Mouse (Mus musculus): ENCODE measurements around the gene Gsto2. TPM values are rescaled to one million over a fixed set of nuclear protein-coding genes. Genes with fewer than 3 reads are reported as not detected.

The Gsto2 gene
- polyA plus RNA-seq, 2 experiments from 2014 or later: 0.74 TPM; not detected in 1

DNA sequence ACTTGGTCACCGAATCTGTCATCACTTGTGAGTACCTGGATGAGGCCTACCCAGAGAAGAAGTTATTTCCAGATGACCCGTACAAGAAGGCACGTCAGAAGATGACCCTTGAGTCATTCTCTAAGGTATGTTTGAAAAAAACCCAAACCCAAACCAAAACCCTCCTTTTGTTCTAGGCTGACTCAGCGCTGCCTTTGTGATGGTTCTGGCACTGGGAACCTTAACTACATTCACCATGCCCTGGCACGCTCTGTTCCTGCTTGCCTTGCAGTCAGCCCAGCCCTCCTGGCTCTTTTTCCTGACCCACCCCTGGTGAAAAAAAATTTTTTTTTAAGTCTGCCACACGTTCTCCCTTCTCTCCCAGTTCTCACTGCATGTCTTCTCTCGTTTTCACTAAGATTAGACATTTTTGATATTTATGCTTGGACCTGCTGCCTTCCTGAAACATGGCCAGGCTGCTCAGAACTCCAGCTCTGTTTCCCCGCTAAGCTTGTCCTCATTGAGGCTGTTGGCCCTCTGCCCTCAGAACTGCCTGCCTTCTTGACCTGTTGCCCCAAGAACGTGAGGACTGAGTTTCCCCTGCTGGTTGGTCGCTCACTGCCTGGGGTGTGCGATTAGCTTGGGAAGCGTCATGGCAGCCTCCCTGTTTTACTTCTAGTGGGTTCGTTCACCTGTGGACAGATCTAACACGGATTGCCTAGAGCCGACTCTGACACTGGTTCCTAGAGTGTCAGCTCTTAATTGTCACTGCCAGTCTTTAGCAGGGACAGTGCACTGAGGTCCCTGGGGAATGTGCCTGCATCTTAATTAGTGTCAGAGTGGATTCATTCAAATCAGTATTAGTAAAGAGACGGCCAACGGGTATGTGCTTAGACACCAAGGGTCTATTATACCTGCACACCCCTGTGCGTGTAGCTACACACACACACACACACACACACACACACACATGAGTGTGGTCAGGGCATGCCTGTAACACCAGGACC is 7.1 kb upstream of the Gsto2 start:
- ATAC-seq: no peak

DNA sequence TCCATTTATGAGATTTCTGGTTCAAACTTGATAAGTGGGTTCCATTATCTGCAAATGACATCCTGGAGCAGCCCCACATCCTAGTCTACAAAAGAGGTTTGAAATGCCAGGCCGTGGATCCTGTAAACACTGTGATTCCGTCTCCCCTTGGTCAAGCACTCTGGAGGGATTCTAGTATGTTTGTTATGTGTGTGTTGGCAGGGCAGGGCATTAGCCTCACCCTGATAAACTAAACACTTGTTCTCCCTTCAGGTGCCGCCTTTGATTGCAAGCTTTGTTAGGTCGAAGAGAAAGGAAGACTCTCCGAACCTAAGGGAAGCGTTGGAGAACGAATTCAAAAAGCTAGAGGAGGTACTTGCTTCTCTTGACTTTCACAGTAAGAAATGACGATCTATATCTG is 6.2 kb upstream of the Gsto2 start:
- ATAC-seq: no peak

DNA sequence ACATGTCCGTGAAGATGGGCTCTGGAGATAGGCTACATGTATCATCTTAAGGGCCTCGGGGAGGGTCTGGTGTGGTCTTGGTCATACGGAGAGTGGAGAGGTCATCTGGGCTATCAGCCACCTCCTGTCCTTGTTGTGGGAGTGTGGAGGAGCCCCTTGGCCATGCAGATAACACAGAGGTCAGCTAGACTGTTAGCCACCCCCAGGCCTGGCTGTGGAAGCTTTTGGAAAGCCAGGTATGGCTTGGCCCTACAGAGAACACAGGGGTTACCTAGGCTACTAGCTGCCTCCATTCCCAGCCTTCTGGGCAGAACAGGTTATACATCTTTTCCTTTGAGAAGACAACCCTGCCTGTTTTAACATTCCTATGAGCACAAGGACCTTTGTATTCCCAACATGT is 2.8 kb upstream of the Gsto2 start:
- ATAC-seq: no peak

DNA sequence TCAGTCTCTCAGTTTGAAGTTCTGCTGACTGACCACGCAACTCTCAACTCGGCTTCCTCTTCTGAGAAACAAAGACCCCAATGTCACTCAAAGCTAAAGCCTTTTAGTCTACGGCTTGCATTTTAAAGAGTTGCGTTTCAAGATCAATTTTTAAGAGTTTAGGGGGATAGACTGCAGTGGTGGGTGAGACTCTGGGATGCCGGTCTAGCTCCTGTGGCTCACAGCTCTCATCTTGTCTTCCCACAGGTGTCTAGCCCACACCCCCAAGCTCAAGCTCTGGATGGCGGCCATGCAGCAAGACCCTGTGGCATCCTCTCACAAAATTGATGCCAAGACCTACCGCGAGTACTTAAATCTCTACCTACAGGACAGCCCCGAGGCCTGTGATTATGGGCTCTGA is 1.3 kb upstream of the Gsto2 start:
- ATAC-seq: no peak

DNA sequence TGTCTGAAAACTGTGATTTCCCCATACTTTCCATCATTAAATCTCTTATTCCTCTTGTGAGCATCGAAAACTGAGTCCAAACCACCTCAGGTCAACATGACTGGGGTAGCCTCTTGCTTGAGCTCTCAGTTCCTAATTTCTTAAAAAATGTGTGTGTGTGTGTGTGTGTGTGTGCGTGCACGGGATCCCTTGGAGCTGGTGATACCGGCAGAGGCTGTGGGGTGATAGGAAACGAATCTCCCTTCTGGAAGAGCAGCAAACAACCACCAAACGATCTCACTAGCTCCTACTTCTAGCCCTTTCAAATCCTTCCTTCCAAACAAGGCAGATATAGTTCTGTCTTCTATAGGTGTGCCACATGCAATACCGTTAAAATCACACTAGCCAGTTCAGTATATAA is 613 bp upstream of the Gsto2 start:
- ATAC-seq: no peak

DNA sequence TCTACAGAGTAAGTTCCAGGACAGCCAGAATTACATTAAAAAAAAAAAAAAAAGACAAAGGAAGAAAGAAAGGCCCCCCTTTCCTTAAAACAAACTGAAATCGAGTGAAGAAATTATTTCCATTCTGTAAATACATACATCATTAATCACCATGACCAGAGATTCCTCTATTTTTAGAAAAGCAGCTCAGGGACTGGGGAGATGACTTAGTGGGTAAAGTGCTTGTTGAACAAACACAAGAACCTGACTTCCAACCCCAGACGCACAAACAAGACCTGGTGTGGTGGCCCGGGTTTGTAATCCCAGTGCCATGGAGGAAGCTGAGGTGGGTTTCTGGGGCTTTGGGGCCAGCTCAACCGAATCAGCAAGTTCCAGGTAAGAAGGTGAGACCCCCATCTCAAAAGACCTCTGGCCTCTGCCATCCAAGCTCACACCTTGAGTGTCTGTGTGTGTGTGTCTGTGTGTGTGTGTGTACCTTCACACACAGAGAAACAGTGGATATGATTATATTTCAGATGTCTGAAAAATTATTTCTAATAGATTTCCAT is 2.4 kb downstream of the Gsto2 start:
- no peak for ATAC-seq

DNA sequence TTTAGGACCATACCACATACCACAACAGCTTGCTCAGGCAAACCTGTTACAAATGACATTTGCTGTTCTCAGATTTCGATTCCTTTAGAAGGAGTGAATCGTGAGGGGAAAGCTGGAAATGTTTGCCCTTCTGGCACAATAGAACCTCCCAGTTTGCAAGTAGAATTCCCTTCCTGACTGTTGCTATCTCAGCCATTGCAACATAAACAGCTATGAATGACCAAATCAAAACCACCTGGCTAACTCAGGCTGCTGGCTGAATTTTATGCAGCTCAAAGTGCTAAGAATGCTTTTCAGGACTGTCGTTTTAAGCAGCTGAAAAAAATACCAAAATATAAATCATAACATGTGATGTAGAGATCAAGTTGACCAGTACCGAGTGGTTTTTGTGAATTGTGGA is 3.6 kb downstream of the Gsto2 start:
- no peak for ATAC-seq

DNA sequence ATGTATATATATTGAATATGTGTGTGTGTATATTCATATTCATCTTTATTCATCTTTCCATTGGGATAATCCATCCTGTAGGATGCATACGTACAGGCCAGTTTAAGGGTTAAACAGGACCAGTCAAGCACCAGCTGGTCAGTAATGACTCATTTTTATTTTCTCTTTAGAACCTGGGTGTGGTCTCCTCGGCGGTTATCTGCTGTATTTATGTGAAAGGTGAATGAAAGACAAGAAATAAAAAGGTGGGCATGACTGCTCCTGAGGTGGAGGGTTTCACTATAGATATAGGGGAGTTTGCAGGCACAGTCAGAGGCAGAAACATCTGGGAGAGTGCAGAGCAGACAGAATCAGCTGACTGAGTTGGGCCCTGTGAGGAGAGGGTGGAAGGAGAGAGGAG is 4.2 kb downstream of the Gsto2 start:
- no peak for ATAC-seq

DNA sequence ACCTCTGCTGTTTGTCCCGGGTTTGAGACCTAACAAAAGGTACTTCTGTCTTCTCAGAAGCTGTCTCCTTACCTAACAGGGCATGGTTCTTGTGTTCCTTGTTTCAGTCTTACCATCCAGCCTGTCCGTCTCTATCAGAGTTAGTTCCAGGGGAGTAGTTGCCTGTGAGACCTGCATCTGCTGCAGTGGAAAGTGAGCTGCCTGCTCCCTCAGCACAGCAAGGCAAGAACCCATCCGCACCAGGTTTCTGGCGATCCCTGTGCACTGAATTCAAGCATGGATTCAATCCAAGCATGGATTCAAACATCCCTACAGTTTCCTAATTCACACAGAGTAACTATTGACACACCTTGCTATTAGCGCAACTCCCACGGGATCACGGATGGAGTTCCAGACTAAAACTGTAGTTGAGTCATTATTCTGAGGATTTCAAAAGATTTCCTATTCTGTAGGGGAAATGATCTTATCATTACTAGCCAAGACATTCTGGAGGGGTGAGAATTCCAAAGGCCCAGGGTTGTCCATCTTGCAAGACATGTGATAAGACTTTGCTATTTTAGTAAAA is 4.8 kb downstream of the Gsto2 start:
- no peak for ATAC-seq

DNA sequence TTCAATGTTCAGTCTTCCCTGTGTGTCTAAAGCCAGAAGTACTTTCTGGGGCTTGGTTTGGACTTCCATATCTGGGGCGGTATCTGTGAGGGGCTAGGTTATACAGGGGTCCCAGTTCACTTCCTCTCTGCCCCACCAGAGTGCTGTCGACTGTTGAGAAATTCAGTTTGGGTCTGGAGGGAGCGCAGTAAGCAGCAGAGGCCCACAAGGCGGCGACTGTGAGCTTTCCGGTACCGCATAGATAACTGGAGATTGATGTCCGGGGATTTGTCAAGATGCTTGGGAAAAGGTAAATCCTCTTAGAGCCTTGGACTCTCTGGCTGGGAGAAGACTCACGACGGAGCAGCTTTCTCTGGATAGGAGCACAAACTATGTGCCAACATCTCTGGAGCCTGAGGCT is 6.2 kb downstream of the Gsto2 start:
- ATAC-seq: no peak

DNA sequence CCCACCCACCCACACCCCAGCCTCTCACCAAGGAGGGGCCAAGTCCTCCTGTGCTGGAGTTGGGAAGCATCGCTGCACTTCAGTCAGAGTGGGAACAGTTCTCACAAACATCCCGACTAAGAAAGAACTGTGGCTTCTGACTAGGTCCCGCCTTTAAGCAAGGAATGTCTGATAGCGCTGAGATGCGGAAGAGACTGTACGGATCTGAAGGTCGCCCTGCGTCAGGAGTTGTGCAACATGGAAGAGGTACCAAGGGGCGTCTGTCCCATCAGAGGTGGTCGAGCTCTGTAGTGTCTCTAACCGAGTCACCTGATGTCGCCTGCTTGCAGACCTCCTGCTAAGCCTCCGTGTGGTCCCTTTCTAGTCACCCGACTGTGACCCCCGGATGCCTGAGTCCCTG is 10.9 kb downstream of the Gsto2 start:
- no peak for ATAC-seq

DNA sequence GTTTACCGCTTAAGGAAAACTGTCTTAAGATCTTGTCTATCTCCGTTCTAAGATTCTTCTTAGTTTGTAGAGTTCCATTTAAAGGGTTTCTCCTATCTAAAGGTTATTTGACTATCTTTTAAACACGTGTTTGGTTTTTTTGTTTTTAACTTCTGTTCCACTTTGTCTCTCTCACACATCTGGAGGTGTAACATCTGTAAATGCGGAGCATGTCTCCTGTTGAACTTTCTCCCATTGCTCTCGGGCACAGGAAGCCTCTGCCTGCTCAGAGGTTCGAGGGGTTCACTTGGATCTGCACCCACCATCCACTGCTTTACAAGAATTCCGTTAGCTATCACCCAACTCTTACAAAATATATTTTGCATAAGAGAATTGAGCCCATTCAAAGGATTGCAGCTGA is 16.2 kb downstream of the Gsto2 start:
- ATAC-seq: no peak

DNA sequence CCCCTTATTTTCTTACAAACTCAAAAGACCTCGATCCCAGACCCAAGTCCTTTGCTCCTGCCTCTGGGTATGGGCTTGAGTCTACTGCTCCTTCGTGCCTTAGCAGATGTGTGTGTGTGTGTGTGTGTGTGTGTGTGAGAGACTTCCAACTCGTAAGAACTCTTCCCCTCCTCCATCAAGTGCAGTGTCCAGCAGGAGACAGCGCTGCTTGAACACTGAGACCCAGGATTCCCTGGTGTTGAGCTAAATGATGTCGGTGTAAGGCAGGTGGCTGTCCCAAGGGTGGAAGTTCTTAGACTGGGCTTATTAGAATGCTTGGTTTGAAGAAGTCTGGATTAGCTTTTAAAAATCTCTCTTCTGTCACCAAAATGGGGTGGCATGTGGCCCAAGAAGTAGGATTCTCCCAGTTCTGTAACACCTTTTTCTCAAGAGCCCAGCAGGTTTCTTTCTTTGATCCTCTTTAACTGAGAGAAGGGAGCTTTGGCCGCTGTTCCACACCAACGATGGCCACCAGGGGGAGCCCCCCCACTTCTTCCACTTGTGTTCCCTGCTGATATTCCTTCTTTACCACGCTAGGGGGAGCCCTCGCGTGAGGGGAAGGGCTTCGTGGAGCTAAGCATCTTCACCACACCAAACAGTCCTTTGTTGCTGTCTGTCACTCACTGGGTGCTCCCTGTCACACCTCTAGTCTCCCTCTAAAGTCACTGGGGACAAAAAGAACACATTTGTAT is 17.0 kb downstream of the Gsto2 start:
- peak; percentile 75 for ATAC-seq

DNA sequence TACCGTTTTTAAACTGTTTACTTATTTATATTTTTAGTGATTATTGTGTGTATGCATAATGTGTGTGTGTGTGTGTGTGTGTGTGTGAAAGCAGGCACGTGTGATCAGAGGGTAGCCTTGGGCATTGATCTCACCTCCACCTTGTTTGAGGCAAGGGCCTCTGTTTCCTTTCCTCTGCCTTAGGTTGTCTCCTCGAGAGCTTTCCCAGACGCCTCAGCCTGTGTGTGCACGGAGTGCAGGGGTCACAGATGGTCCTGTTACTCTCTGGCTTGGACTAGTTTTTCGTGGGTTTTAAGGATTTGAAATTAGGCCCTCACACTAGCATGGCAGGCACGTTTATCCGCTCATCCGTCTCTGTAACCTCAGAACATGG is 17.5 kb downstream of the Gsto2 start:
- no peak for ATAC-seq

DNA sequence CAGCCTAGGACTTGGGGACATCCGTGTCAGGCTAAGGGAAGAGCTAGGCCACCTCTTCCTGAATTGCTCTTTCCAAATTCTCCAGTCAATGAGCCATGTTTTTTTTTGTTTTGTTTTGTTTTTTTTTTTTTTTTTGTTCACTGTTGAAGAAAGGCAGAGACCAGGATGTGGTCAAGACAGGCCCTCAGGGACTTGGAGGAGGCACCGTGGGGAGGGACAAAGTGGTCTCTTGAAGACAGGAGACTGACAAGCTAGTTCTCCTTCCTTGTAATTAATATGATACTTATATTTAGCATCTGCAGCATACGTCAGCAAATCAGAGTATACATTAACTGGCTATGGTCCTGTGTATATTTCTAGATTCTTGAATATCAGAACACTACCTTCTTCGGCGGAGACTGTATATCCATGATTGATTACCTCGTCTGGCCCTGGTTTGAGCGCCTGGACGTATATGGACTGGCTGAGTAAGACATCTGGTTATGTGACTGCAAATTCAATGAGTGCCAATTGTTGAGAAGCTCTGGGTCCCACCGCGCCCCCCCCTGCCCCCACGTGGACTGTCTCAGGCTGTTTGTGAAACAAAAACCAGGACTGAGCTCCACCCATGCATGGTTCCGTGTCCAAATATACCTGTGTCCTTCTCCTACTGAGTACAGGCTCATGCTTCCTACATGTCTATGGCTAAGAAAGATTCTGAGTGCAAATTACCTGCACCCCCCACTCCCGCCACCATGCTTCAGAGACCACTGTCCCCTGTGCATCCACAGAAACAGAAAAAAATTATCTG is 19.2 kb downstream of the Gsto2 start:
- no peak for ATAC-seq

DNA sequence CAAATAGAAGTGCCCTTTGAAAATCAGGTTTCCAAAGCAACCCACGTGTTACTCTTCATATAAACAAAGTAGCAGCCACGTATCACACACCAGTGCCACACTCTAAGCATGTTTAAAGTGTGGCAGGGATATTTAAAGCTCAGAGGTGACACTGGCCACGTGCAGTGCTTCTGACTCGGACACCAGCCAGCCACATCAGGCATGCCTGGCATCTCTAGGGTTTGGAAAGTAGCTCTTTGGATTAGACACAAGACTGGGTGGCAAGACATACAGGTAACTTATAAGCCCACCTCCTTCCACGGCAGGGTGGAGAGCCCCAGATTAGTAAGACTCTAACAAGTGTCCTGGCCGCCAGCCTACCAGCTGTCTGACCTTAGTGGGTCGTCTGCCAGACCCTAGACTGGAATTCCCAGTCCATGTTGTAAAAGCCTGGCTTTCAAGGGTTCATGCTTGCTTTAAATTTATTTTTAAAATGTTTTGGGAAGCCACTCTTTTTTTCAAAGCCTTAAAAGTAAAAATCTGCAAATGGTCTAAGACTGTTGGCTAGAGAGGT is 19.9 kb downstream of the Gsto2 start:
- ATAC-seq: no peak

DNA sequence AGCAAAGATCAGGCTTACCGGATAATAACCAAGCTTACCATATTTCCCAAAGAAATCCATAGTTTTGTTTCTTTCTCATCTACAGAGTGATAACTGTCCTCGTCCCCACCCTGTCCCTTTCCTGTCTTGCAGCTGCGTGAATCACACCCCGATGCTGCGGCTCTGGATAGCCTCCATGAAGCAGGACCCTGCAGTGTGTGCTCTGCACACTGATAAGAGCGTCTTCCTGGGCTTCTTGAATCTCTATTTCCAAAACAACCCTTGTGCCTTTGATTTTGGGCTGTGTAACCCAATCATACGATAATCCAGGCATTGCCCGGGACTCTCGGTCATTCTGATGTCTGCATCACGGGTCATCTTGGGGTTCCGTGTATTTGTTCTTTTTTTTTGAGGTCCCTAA is 20.6 kb downstream of the Gsto2 start:
- ATAC-seq: no peak

DNA sequence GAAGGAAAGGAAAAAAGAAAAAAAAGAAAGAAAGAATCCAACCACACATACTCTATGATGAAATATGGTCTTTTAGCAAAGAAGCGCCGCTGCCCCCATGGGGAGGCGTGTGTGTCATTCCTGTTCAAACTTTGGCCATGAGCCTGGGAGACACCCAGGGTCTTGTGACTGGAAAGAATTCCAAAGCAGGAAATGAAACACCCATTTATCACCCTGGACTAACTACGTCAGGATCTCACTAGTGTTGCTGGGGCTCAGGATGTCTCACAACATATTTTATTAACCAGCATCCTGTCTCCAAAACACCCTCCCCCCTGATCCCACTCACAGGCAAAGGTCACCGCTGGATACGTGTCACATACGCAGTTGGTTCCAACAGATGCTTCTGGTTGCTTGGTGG is 21.3 kb downstream of the Gsto2 start:
- ATAC-seq: no peak

DNA sequence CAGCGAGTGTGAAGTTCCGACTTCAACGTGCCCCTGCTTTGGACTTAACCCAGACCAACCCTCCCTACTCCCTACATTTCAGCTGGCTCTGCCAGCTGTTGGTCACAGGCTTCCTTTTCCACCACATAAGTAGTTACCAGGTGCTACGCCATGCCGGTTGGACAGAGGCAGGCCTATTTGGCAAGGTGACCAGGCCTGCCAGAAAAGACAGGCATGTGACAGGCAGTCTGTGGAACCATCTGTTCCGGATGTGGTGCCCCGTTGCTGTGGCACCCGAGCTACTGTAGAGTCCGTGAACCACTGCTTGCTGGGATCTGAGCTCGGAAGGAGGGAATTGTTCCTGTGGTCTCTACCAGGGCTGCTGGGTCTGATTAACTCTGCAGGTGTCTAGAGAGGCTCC is 22.1 kb downstream of the Gsto2 start:
- peak; percentile 68 for ATAC-seq

DNA sequence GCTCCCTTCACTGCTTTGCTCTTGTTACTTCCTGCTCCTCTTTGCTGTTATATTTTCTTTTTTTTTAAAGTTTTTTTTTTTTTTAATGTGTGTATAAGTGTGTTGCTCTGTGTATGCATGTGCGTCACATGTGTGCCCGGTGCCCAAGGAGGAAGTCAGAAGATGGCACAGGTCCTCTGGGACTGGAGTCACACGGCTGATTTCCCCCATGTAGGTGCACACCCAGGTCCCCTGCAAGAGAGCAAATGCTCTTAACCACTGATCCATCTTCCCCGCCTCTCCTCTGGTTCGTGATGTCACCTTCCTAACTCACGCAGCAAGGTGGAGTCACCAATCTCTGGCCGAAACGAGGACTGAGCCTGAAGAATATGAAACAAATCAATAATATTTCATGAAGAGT is 22.7 kb downstream of the Gsto2 start:
- peak; percentile 10 for ATAC-seq

DNA sequence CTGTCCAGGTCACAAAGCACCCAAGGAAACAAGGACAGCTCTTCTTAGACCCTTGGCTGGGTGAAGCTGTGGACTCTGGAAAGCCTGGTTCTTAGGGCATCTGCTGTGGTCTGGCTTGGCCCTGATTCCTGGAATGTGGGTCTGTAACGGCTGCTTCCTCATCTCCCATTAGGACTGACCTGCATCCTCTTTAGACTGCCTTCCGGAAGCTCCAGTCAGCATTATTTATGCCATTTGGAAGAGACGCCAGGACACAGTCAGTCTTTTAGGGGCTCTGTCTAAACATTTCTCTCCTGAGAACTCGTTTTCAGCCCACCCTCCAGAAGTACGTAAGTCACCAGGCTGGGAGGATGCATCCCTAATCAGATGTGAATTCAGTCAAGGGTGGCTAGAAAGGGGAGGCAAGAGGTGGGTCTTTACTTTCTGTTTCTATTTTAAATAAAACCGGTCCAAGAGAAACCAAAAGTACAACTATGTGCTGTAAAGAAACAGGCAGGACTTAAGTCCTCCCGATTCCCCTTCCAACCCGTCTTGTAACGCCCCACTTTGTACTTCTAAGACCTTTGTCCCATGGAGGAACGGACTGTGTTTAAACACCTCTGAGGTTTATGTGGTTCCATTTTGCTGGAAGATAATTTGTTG is 25.3 kb downstream of the Gsto2 start:
- peak; percentile 57 for ATAC-seq
